Mouse (Mus musculus): ENCODE results near the gene 4933406M09Rik.
A peak's percentile ranks its signal among the peaks of the same experiment; 100 is the strongest.

DNA sequence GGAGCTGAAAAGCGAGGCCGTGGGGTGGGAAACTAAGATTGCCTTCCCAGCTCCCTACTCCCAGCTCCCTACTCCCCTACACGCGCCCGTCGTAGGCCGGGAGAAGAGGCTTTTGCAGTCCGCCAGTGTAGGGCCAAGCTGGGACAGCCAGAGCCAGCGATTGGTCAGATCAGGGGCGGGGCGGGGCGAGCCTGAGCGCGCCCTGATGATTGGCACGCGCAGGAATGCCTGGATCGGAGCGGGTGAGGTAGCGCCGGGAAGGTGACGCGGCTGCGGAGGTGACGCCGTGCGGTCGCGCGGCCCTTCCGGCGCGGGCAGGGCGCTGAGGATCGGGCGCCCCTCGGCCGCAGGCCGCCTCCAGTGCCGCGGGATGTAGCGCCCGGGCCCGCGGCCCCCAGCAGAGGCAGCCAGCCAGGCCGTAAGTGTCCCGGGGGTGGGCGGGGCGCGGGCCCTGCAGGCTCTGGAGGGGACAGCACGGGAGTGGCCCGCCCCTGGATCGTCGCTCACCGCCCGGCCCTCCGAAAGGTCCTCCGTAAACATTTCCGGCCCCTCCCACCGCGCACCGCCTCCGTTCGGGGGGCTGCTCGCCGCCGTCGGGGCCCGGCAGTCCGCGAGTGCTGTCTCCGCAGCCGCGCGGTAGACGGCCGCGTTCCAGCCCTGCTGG is 29.6 kb downstream of the 4933406M09Rik start, which contains the start of gene Adipor1:
- TF ChIP-seq POLR2A (IDR thresholded peaks at IDR 0.05; ENCODE audit: insufficient read depth, low read length) (peak; percentile 37), CTCF (IDR thresholded peaks at IDR 0.05; ENCODE audit: low read depth, low read length) (no peak)

Measured in ES-Bruce4 (cell line).